Mouse (Mus musculus) ES-E14 (cell line): ENCODE data around the gene Rps6ka5. TPM values are rescaled to one million over a fixed set of nuclear protein-coding genes. Genes with fewer than 3 reads are reported as not detected.

Experiments used
- DNase-seq: peaks from one replicate; pipeline ENCODE4 v3.0.0-alpha.2; 2013; ENCODE audit warnings: low read depth, low spot score
- H3K27ac ChIP-seq: 2 replicates; pipeline ENCODE4 v1.5.1; 2012; ENCODE audit warnings: low read depth, mild to moderate bottlenecking, low read length, moderate library complexity, mixed read lengths; ENCODE audit not compliant: poor library complexity, insufficient read depth, severe bottlenecking
- H3K36me3 ChIP-seq: 2 replicates; pipeline ENCODE4 v1.6.1; 2012; ENCODE audit warnings: mild to moderate bottlenecking, low read length, moderate library complexity, mixed read lengths; ENCODE audit not compliant: control insufficient read depth, poor library complexity, insufficient read depth, severe bottlenecking
- H3K4me1 ChIP-seq, 2 experiments: fragments of 150-350 bp in 1 of 2; sonication (generic) in 1 of 2; 2 replicates each; pipeline ENCODE4 v1.6.1; 2012; ENCODE audit warnings: low read length in 2 of 2, mild to moderate bottlenecking in 1 of 2, mixed read lengths in 1 of 2; ENCODE audit not compliant: control insufficient read depth in 2 of 2, insufficient read depth in 2 of 2, poor library complexity in 1 of 2
- H3K4me3 ChIP-seq, 2 experiments: fragments of 150-350 bp in 1 of 2; sonication (generic) in 1 of 2; 2 replicates each; pipeline ENCODE4 v1.5.1; 2012; ENCODE audit warnings: low read length in 2 of 2, low read depth in 1 of 2, mild to moderate bottlenecking in 1 of 2, mixed read lengths in 1 of 2; ENCODE audit not compliant: insufficient read depth in 1 of 2, poor library complexity in 1 of 2, severe bottlenecking in 1 of 2
- H3K9ac ChIP-seq: 2 replicates; pipeline ENCODE4 v1.6.1; 2012; ENCODE audit warnings: low read depth, mild to moderate bottlenecking, low read length, mixed read lengths; ENCODE audit not compliant: poor library complexity, insufficient read depth, severe bottlenecking
- H3K9me3 ChIP-seq: fragments of 150-350 bp; sonication (generic); 2 replicates; pipeline ENCODE4 v1.6.1; 2012; ENCODE audit warnings: low read depth, mild to moderate bottlenecking, low read length; ENCODE audit not compliant: control insufficient read depth, insufficient read depth
- CHD2 ChIP-seq: IDR thresholded peaks from 2 replicates; pipeline ENCODE4 v1.6.1; 2014; ENCODE audit warnings: mild to moderate bottlenecking, low read depth, low read length, inconsistent platforms
- HCFC1 ChIP-seq: IDR thresholded peaks from 2 replicates; pipeline ENCODE4 v1.6.1; 2012; ENCODE audit warnings: low read length, inconsistent platforms, borderline replicate concordance; ENCODE audit not compliant: insufficient read depth
- MAFK ChIP-seq: IDR thresholded peaks from 2 replicates; pipeline ENCODE4 v1.6.1; 2014; ENCODE audit warnings: mild to moderate bottlenecking, low read depth, low read length, inconsistent platforms; ENCODE audit not compliant: insufficient read depth
- ZC3H11A ChIP-seq: IDR thresholded peaks from 2 replicates; pipeline ENCODE4 v1.6.1; 2012; ENCODE audit warnings: low read depth, mild to moderate bottlenecking, inconsistent platforms, low read length, borderline replicate concordance
- ZNF384 ChIP-seq: IDR thresholded peaks from 2 replicates; pipeline ENCODE4 v1.6.1; 2012; ENCODE audit warnings: low read depth, low read length, inconsistent platforms
- in situ Hi-C, 2 experiments: fragments of 600-800 bp; cut with MboI; formaldehyde crosslinking; loops; one replicate each; pipeline ENCODE4 v1.15.1; 2025; ENCODE audit warnings: low sequenced_read_pairs in 2 of 2, inconsistent platforms in 1 of 2; ENCODE audit not compliant: unreplicated experiment in 2 of 2
- total RNA-seq: library from RNA; depleted of rRNA; stranded (reverse); fragments of 300-350 nt; gene quantifications from 2 replicates; pipeline ENCODE4 v1.2.3, GENCODE M21; 2012

Rps6ka5 gene
- total RNA-seq, 1 experiment = 5.5 TPM

DNA sequence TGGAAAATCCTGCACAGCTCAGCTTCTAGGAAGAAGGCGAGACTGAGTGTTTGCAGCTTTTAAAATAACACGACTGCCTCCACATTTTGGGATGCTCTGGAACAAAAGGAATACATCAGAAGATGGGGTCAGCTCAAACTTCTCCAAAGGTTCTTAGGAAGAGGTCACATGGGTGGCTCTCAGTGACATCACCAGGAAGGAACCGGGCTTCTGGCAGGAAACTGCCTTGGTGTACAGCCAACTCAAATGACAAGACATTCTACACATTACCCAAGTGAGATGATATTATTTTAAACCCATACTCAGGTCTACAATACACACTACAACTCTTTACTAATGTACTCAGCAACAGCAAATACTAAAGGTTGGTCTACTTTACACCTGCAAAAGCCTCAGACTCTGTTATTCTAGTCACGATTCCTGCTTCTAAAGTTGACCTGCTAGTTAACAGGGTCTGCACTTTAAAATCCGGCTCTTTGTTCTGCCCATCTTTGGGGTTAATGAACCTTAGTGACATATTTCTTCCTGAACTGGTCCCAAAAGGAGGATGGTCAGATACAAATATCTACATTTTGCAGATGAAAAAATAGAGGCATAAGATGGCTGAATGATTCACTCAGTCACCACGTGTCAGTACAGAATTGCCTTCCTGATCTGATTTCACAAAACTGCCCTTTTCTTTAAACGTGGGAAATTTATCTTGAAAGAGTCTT, 188.2 kb downstream of the Rps6ka5 start:
- H3K9me3 ChIP-seq = no peaks in the 10 kb centered on the region
- H3K36me3 ChIP-seq = no peaks in the 10 kb centered on the region
- H3K27ac ChIP-seq = no peak overlapping the region
- H3K9ac ChIP-seq = no peak overlapping the region
- H3K4me1 ChIP-seq = peaks cover 11 to 21% of the 10 kb centered on the region in 2 experiments
- TF ChIP-seq ZC3H11A = no peak
- no peak for TF ChIP-seq HCFC1
- TF ChIP-seq MAFK = no peak
- no peak for TF ChIP-seq ZNF384
- no peak for TF ChIP-seq CHD2
- DNase-seq = no peak
- in situ Hi-C loops = no loop called here
- no peak overlapping the region for H3K4me3 ChIP-seq

DNA sequence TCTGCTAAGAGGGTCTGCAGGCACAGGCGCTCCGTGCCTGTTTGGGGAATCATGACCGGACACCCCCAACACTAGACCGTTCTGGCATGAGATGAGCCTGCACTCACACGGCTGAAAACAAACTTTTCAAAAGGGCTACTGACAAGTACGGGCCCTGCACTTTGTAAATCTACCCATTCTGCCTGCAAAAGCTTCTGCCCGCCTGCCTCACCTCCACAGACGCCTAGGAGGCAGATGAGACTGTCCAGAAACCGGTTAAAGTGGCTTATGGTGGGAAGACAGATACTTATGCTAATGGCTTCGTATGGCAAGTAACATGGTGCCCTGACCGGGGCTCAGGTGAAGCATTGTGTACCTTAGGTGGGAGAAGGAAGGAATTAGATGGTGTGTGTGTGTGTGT, 189.7 kb downstream of the Rps6ka5 start:
- H3K4me1 ChIP-seq = peaks cover 18 to 29% of the 10 kb centered on the region in 2 experiments
- no peaks in the 10 kb centered on the region for H3K36me3 ChIP-seq
- no peak for DNase-seq
- H3K27ac ChIP-seq = no peak overlapping the region
- no peak overlapping the region for H3K9ac ChIP-seq
- H3K9me3 ChIP-seq = no peaks in the 10 kb centered on the region
- 0 out of 4 replicates have a peak overlapping the region, but pooled peaks of 1 of the 2 experiments have one; percentile 4 for H3K4me3 ChIP-seq
- in situ Hi-C loops = no loop called here
- no peak for TF ChIP-seq ZNF384
- no peak for TF ChIP-seq ZC3H11A
- TF ChIP-seq CHD2 = no peak
- no peak for TF ChIP-seq HCFC1
- TF ChIP-seq MAFK = no peak

DNA sequence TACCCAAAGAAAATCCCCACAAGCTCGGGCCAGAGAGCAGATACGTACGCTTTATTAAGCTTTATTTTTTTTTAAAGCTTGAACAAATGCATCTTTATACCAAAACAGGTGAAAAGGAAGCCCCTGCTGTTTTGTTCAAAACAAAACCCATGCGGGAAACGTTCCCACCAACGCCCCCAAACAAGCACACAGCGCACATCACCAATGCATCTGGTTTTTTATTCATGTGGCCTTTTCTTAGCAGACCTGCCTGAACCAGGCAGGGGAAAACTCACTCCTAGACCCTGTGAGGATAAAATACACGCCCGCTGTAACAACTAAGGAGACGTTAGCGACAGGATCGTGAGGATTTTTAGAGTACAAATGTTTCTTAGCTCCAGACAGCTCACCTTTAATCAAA, 191.8 kb downstream of the Rps6ka5 start:
- no peaks in the 10 kb centered on the region for H3K9me3 ChIP-seq
- DNase-seq = no peak
- H3K4me1 ChIP-seq = peaks cover 18 to 36% of the 10 kb centered on the region in 2 experiments
- H3K4me3 ChIP-seq = peak overlapping the region; percentile 26 to 38; a peak in 3 of 4 replicates
- H3K27ac ChIP-seq = peak overlapping the region; percentile 87; the same call in 1 of the 2 replicates
- H3K36me3 ChIP-seq = no peaks in the 10 kb centered on the region
- in situ Hi-C loops = no loop called here
- TF ChIP-seq CHD2 = no peak
- TF ChIP-seq MAFK = no peak
- TF ChIP-seq ZNF384 = no peak
- no peak for TF ChIP-seq HCFC1
- TF ChIP-seq ZC3H11A = no peak
- peak overlapping the region; percentile 11; the same call in 1 of the 2 replicates for H3K9ac ChIP-seq

DNA sequence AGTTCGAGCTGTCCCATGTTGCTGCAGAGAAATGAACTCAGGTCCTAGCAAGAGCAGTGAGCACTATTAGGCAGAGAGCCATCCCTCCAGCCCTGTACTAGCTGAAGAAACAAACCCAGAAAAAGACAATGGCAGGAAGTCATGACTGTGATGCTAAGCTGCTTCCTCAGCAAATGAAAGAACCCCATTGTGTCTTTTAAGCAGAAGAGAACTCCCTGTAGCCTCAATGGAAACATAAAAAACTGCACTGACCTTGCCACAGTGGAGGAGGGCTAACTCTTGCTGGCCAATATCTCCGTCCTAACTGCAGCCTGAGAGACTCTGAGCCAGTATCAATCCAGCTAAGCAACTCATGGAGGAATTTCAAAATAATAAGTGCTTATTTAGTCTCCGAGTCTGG, 192.8 kb downstream of the Rps6ka5 start:
- H3K9ac ChIP-seq = no peak overlapping the region; the same call in 1 of the 2 replicates
- peak; percentile 54 for DNase-seq
- TF ChIP-seq ZNF384 (peak; percentile 91), HCFC1 (no peak), CHD2 (no peak), ZC3H11A (no peak), MAFK (peak; percentile 58; the same call in 1 of the 2 replicates)
- H3K4me1 ChIP-seq = peaks cover 18 to 42% of the 10 kb centered on the region in 2 experiments
- no peaks in the 10 kb centered on the region for H3K9me3 ChIP-seq
- peak overlapping the region; percentile 87; the same call in 1 of the 2 replicates for H3K27ac ChIP-seq
- H3K4me3 ChIP-seq = peak overlapping the region in 1 of 2 experiments; percentile 38; a peak in 2 of 4 replicates
- in situ Hi-C loops = no loop called here
- no peaks in the 10 kb centered on the region for H3K36me3 ChIP-seq

DNA sequence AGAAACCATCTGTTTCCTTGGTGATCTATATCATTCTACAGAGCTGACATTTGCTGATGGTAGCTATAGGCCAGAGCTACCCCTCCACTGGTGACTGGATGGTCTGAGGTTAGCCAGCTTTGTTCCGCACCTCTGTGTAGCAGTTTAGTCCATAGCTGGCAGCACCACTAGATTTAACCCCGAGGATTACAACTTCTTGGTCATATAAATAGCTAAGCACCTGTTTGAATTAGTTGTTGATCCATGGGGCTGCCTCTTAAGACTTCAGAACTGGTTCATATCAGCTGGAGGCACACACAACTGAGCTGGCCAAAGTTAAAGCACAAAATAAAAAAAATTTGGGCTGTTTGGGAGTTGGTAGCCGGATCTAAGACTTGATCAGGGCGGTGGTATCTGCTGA, 193.6 kb downstream of the Rps6ka5 start:
- Histone ChIP-seq H3K4me1 (peaks cover 18 to 47% of the 10 kb centered on the region in 2 experiments), H3K4me3 (no peak overlapping the region), H3K9ac (no peak overlapping the region), H3K36me3 (no peaks in the 10 kb centered on the region), H3K9me3 (no peaks in the 10 kb centered on the region), H3K27ac (peak overlapping the region; percentile 17; the same call in 1 of the 2 replicates)
- in situ Hi-C loops = no loop called here
- no peak for TF ChIP-seq MAFK
- no peak for TF ChIP-seq ZC3H11A
- TF ChIP-seq CHD2 = no peak
- no peak for TF ChIP-seq HCFC1
- TF ChIP-seq ZNF384 = no peak
- DNase-seq = no peak
